Mouse (Mus musculus) heart, postnatal 10 days (tissue): ENCODE measurements around the gene Sgca. TPM values are rescaled to one million over a fixed set of nuclear protein-coding genes. Genes with fewer than 3 reads are reported as not detected.

Experiments
- DNase-seq, 2 experiments: peaks; one replicate each; pipeline ENCODE4 v3.0.0; 2021
- intact Hi-C: fragments of 180-260 bp; cut with DNase I; formaldehyde crosslinking; loops from one replicate; pipeline ENCODE4 v1.15.1; 2025
- total RNA-seq, 2 experiments: library from RNA; stranded (reverse); gene quantifications; 2 replicates each; pipeline ENCODE4 v1.2.3; 2021

Sgca gene
- total RNA-seq, 2 experiments from 2014 or later: 123 to 128 TPM

- intact Hi-C loops: no loop called here
- no peak for DNase-seq
These were observed 26.6 kb upstream of the Sgca start for GRCm38 (mm10) chr11:95002705-95003104.

DNA sequence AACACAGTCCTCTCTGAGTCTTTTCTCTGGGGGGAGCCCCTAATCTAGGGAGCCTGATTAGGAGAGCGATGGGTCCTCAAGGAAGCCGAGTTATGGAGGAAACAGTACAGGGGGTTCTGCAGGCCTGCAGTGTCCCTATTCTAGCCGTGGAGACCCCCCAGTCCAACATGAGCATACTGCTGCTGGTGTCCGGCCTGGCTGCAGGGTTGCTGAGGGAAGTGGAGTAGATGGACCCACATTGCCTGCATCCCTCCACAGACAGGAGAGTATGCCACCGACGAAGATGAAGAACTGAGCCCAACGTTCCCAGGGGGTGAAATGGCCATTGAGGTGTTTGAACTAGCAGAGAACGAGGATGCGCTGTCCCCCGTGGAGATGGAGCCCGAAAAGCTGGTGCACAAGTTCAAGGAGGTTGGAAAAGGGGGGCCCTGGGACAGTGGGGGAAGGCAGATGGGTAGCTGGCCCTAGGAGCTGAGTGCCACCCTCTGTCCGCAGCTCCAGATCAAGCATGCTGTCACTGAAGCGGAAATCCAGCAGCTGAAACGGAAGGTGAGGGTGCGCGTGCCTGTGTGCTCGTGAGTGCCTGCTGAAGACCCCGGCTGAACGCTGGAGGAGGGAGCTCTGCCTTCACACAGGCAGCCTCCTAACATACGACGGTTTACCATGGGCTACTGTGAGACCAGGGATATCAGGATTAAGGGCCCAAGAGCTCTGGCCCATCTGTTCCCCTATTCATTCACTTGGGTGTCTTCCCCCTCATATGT is 25.6 kb upstream of the Sgca start:
- intact Hi-C loops: loop anchor here (1.0 to 2.0 kb wide), 2 partner anchors 22 to 63 kb away; no protein-coding TSS in a partner anchor
- no peak for DNase-seq

DNA sequence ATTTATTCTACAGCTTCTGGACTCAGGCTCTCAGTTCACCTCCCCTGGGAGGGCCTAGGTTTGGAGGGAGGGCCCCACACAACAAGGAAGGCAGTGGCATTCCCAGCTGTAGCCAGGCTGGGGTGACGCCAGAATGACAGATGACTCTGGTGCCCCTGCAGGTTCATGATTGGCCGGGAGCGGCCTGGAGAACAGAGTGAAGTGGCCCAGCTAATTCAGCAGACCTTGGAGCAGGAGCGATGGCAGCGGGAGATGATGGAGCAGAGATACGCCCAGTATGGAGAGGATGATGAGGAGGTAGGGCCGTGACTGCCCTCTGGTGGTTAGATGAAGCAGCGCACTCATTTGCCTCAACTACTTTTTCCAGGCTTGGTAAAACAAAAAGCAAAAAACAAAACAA is 24.9 kb upstream of the Sgca start:
- intact Hi-C loops: loop anchor here (1.0 to 2.0 kb wide), 2 partner anchors 22 to 62 kb away; no protein-coding TSS in a partner anchor
- DNase-seq: peak; percentile 73 to 80

DNA sequence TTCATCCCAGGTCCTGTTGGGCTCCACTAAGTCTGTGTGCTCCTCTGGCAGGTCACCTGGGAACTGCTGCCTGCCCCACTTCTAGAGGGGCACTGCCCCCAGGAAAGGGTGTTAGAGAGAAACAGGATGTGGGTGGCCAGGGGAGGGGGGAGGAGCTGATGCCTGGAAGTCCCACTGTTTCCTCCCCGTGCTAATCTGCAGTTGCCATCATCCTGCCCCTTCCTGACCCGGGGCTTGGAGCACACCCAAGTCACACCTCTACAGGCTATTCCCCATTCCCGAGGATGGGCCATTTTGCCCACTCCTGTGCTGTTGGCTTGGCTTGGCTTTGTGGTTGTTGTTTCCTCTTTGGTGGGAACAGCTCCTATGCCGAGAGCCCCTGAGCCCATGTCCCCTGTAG is 24.4 kb upstream of the Sgca start:
- peak in 1 of 2 experiments; percentile 45 for DNase-seq
- intact Hi-C loops: loop anchor here (2.0 kb wide), 1 partner anchor 62 kb away; no protein-coding TSS in a partner anchor

GRCm38 (mm10) chr11:95000128-95000527 is 24.0 kb upstream of the Sgca start:
- intact Hi-C loops: loop anchor here (2.0 kb wide), 1 partner anchor 61 kb away; no protein-coding TSS in a partner anchor
- no peak for DNase-seq

- DNase-seq: no peak
- intact Hi-C loops: no loop called here
These were observed 22.0 kb upstream of the Sgca start for GRCm38 (mm10) chr11:94998041-94998531.

DNA sequence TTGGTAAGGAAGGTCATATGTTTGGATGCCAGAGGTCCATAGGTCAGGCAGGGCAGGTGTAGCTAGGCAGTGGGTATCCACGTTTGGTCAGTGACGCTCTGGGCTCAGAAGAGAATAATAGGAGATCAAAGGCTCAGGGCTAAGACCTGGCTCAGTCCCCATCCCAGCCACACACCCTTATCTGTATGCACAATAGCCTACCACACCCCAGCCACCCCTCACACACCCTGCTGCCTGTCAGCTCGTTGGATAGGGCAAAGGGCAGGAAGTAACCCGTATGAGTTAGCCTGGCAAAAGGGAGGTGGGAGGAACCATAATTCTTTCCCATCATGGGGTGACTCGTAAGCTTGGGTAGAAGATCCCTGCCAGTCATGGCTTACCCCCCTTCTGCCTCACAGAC is 21.5 kb upstream of the Sgca start:
- DNase-seq: no peak

DNA sequence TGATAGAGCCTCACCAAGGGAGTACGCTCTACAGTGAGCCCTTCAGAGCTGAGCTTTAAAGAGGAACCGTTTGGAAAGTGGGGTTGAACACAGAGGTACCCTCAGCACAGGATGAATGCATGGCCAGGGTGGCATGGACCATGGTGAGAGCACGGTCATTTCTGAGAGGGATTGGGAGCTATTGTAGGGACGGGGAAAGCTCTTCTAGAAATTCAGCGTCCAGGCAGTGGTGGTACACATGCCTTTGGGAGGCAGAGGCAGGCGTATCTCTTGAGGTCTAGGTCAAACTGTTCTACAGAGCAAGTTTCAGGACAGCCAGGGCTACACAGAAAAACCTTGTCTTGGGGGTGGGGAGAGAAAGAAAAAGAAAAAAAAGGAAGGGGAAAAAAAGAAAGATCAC is 20.9 kb upstream of the Sgca start:
- DNase-seq: no peak
- intact Hi-C loops: no loop called here

More for the DNA sequence above, 21.5 kb upstream of the Sgca start:
- intact Hi-C loops: no loop called here

- no peak for DNase-seq
- intact Hi-C loops: no loop called here
These were observed 20.0 kb upstream of the Sgca start for GRCm38 (mm10) chr11:94996101-94996500.

DNA sequence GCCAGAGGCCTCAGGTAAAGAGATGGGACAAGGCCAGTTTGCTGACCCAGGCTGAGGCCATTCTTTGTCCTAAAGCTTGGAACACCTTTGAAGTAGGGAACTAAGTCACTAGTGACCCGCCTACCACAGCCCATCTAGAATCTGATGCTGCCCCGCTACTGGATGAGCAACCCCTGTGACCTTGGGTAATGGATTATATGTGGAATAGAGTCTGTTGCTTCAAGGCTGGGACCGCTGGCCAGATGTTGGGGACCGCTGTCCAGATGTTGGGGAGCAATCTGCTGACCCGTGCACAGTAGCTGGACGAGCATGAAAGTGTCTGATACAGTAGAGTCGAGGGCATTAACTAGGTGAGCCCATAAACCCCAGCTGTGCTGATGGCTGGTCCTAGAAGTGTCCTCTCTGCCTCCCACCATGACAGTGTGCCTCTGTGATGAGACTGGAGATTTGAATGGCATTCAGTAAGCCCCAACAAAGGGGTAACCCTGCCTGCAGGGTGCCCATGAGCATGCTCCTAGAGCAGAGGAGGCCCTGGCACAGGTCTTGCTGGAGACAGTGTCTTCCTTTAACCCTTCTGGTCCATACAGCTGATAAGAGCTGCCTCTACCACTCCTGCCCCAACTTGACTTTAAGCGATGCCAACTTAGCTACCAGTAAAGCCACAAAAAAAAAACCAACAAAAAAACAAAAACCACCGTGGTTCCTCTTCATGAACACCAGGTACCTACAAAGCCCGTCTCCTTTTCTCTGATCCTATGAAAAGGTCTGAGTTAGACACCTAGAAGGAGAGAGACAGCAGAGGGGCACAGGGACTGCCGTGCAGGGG is 19.0 kb upstream of the Sgca start:
- intact Hi-C loops: no loop called here
- peak in 1 of 2 experiments; percentile 5 for DNase-seq

GRCm38 (mm10) chr11:94994208-94994814 is 18.2 kb upstream of the Sgca start:
- DNase-seq: peak; percentile 53 to 69
- intact Hi-C loops: no loop called here

DNA sequence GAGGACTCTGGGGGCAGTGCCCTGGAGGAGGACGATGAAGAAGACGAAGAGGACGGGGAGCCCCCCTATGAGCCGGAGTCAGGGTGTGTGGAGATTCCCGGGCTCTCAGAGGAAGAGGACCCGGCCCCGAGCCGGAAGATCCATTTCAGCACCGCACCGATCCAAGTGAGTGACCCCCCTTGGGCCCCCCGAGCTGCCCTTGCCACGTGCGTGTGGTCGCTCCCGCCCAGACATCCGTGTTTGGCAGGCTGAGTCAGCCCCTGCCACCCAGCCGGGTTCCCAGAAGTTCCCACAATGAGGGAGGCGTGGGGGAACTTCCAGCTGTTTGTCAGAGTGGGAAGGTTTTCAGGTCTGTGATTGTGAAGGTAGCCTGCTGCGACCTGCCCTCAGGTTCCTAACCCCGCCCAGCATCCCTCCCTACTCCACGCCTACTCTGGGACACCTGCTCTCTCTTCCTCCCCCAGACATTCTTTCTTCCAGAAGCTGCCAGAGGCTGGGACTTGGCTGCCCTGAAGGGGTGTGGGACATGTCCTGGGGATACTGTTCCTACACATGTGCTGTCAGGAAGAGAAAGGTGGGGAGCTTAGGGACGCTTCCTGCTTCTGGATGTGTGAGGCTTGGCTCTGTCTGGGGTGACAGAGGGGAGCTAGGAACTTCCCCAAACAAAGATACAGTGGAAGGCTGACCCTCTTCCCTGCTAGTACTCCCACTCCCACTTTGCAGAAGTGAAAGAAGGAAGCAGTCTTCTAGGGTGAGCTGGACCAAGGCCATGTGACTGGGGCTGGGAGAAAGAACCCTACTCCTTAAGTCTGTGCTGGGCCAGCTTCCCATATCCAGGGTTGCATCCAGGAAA is 16.9 kb upstream of the Sgca start:
- peak; percentile 64 to 67 for DNase-seq
- intact Hi-C loops: no loop called here

DNA sequence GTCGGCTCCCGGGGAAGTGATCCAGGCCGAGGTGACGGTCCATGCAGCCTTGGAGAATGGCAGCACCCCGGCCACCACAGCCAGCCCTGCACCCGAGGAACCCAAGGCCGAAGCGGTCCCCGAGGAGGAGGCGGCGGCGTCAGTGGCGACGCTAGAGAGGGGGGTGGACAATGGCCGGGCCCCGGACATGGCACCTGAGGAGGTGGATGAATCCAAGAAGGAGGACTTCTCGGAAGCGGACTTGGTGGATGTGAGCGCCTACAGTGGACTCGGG is 16.3 kb upstream of the Sgca start:
- peak in 1 of 2 experiments; percentile 41 for DNase-seq
- intact Hi-C loops: no loop called here

DNA sequence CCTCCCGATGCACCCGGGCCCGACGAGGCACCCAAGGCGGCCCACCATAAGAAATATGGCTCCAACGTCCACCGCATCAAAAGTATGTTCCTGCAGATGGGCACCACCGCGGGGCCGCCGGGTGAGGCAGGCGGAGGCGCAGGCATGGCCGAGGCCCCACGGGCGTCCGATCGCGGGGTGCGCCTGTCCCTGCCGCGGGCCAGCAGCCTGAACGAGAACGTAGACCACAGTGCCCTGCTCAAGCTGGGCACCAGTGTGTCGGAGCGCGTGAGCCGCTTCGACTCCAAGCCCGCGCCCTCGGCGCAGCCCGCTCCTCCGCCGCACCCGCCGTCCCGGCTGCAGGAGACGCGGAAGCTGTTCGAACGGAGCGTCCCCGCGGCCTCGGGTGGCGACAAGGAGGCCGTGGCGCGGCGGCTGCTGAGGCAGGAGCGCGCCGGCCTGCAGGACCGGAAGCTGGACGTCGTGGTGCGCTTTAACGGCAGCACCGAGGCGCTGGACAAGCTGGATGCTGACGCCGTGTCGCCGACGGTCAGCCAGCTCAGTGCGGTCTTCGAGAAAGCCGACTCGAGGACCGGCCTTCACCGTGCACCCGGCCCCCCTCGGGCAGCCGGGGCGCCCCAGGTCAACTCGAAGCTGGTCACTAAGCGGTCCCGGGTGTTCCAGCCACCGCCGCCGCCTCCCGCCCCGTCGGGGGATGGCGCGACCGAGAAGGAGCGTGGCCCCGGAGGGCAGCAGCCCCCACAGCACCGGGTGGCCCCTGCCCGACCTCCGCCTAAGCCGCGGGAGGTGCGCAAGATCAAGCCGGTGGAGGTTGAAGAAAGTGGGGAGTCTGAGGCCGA is 15.7 kb upstream of the Sgca start:
- DNase-seq: peak; percentile 64 to 70
- intact Hi-C loops: no loop called here

DNA sequence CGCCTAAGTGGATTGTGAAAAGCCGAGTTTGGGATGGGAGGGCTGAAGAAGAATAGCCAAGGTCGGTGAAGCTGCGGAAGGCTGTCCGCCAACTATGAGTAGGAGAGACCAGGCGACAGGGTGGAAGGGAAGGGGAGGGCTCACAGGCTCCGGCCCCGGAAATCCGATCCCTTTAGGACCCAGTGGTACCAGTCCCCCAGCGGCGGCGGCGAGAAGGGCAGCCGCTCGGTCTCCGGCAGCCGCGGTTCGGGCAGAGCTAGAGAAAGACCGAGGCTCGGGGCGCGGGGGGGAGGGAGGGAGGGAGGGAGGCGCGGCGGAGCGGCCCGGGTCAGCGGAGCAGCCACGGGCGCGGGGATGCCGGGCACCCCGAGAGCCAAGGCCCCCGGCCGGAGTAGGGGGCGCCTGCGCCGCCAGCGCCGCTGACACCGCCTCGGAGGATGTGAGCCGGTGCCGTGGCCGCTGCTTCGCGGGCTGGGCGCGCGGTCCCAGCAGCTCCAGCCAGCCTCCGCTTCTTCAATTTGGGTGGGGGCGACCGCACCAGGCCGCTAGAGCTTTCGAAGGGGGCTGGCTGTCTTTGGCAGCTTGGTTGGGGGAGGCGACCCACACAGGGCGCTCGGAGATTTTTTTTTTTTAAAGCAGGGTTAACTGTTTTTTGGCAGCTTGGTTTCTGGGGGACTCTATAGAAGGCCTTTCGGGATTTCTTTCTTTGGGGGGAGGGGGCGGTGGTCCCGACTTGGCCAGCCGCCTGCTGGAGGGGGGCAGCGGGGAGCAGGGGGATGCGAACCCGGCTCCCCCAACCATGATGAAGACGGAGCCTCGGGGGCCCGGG is 14.8 kb upstream of the Sgca start, which contains the start of gene Ppp1r9b:
TSS of gene Ppp1r9b (plus strand) at position 287 of the 829 bp plus-strand sequence.
- intact Hi-C loops: no loop called here
- peak; percentile 96 for DNase-seq

GRCm38 (mm10) chr11:94990102-94990748 is 14.1 kb upstream of the Sgca start:
- intact Hi-C loops: no loop called here
- DNase-seq: no peak

DNA sequence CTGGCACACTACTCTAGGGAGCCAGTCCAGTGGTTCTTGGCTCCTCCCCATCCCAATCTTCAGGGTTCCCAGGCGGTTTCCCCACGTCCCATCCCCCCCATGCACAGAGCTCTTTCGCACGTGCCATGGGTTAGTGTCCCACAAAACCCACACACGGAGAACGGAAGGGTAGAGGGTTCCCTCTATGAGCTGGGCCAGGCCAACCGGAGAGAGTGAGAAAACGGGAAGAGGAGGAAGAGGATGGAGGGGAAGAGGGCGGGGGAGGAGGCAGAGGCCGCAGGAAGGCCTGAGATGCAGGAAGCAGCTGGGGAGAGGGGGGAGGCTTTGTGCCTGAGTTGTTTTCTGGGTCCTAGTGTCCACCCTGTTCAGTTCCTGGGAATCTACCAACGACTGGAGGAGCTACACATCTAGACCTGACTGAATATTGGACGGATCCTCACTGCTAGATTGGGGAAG is 13.5 kb upstream of the Sgca start:
- peak; percentile 91 for DNase-seq
- intact Hi-C loops: loop anchor here (1.0 kb wide), 1 partner anchor 10 kb away; no protein-coding TSS in a partner anchor
